Mouse (Mus musculus) liver, postnatal 0 days (tissue): ENCODE measurements around the gene Irak3. TPM values are rescaled to one million over a fixed set of nuclear protein-coding genes. Genes with fewer than 3 reads are reported as not detected.
A peak's percentile ranks its signal among the peaks of the same experiment; 100 is the strongest.

Experiments
- ATAC-seq: fragments of 200-750 bp; cut with Nextera tagmentation; 2 replicates; pipeline ENCODE4 v1.8.0; 2017; ENCODE audit warnings: mild to moderate bottlenecking, moderate library complexity
- DNase-seq: peaks from one replicate; pipeline ENCODE4 v3.0.0-alpha.2; 2016
- H3K27ac ChIP-seq: fragments of 300-500 bp; sonication (generic); 2 replicates; pipeline ENCODE4 v1.5.1; 2014; ENCODE audit warnings: antibody characterized with exemption, moderate library complexity, mild to moderate bottlenecking, low read depth
- H3K27me3 ChIP-seq: fragments of 300-500 bp; sonication (generic); 2 replicates; pipeline ENCODE4 v1.6.1; 2014; ENCODE audit warnings: low read length, control low read depth, mixed read lengths; ENCODE audit not compliant: insufficient read depth
- H3K36me3 ChIP-seq: fragments of 300-500 bp; sonication (generic); replicated peaks from 2 replicates; pipeline ENCODE4 v1.6.1; 2014; ENCODE audit warnings: mild to moderate bottlenecking, control low read depth, low read length, moderate library complexity, mixed read lengths; ENCODE audit not compliant: insufficient read depth
- H3K4me1 ChIP-seq: fragments of 300-500 bp; sonication (generic); 2 replicates; pipeline ENCODE4 v1.6.1; 2014; ENCODE audit warnings: antibody characterized with exemption, mild to moderate bottlenecking, control low read depth; ENCODE audit not compliant: insufficient read depth
- H3K4me2 ChIP-seq: fragments of 300-500 bp; sonication (generic); 2 replicates; pipeline ENCODE4 v1.6.1; 2014; ENCODE audit warnings: low read depth, mild to moderate bottlenecking, low read length, moderate library complexity, mixed read lengths
- H3K4me3 ChIP-seq: fragments of 300-500 bp; sonication (generic); 2 replicates; pipeline ENCODE4 v1.5.1; 2014; ENCODE audit warnings: low read depth, low read length
- H3K9ac ChIP-seq: fragments of 300-500 bp; sonication (generic); replicated peaks from 2 replicates; pipeline ENCODE4 v1.6.1; 2014; ENCODE audit warnings: mild to moderate bottlenecking, moderate library complexity
- H3K9me3 ChIP-seq: fragments of 300-500 bp; sonication (generic); 2 replicates; pipeline ENCODE4 v1.6.1; 2016; ENCODE audit warnings: mild to moderate bottlenecking, control low read depth, low read length, mixed read lengths
- CTCF ChIP-seq: sonication (generic); IDR thresholded peaks from 2 replicates; pipeline ENCODE4 v1.5.1; 2016; ENCODE audit warnings: antibody characterized with exemption, low read depth
- EP300 ChIP-seq: IDR thresholded peaks from 2 replicates; pipeline ENCODE4 v1.6.1; 2016; ENCODE audit warnings: antibody characterized with exemption, low read depth, mild to moderate bottlenecking
- WGBS: fragments of 180-500 bp; shearing (Covaris S2); extraction: QIAGEN DNeasy Blood & Tissue Kit; methylation state at CpG from one replicate; pipeline ENCODE4 v1.1.7; 2014; ENCODE audit not compliant: insufficient replicate concordance; 5-methylcytosine and 5-hydroxymethylcytosine counted together
- polyA plus RNA-seq: library from polyadenylated mRNA; unstranded; fragments of >200 nt; fragmentation: Nextera tagmentation; extraction: Ambion mirVana; gene quantifications from 2 replicates; pipeline ENCODE4 v1.2.1, GENCODE M21; 2015

Gene Irak3
- polyA plus RNA-seq, 1 experiment from 2014 or later, result 1.5 TPM

DNA sequence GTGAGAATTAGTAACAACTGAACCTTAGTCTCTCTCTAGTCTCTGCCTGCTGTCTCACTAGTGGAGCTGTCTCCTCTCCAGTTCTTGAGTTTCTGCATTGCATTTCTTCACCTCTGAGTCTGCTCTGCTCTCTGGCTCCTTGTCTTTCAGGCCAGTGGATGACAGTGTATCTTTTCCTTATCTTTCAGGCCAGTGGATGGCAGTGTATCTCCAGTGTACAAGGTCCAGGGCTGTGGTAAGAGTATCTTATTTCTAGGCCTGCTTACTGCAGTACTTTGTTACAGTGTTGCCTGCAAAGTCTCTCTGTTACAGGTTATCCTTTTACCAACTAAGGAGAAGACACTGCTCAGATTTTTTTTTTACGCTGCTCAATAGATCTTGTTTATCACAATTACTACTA, 19.0 kb downstream of the Irak3 start:
- Histone ChIP-seq H3K27ac (no peak overlapping the region), H3K4me1 (no peaks in the 10 kb centered on the region), H3K9me3 (no peaks in the 10 kb centered on the region), H3K27me3 (no peaks in the 10 kb centered on the region), H3K36me3 (no peaks in the 10 kb centered on the region), H3K9ac (no peak overlapping the region), H3K4me3 (no peak overlapping the region), H3K4me2 (no peak overlapping the region)
- WGBS, result 65% methylated on average over 1 of the region's 1 CpGs
- TF ChIP-seq EP300 (no peak), CTCF (peak; percentile 50)
- peak; percentile 57 for ATAC-seq
- DNase-seq, result no peak

DNA sequence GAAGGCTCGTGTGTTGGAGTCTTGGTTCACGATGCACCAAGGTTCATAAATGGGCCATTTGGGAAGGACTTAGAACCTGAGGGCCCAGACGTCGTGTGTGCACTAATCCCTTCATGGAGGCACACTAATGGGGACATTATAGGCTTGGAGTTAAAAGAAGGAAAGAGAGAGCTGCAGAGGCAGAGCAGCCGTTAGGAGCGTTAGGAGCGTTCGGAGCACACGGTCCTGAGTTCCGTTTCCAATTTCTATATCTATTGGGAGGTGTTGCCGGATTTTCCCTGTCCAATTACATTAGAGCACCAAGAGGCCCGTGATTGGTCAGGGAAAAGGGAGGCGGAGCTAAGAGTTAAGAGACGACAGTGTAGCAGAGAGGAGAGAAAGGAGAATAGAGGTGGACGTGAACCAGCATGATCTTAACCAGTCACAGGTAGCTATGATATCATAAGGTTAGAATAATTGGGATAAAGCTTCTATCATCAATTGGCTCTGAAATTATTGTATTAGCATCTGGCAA, 27.7 kb downstream of the Irak3 start:
- H3K36me3 ChIP-seq, result peaks cover 2% of the 10 kb centered on the region; the same call in 1 of the 2 replicates
- WGBS, result 79% methylated on average over 15 of the region's 15 CpGs
- no peak overlapping the region for H3K4me3 ChIP-seq
- DNase-seq (no peak), ATAC-seq (no peak)
- no peaks in the 10 kb centered on the region for H3K9me3 ChIP-seq
- no peak overlapping the region for H3K9ac ChIP-seq
- no peaks in the 10 kb centered on the region for H3K27me3 ChIP-seq
- no peak overlapping the region for H3K4me2 ChIP-seq
- H3K4me1 ChIP-seq, result no peaks in the 10 kb centered on the region
- TF ChIP-seq EP300 (no peak), CTCF (no peak)
- no peak overlapping the region for H3K27ac ChIP-seq

DNA sequence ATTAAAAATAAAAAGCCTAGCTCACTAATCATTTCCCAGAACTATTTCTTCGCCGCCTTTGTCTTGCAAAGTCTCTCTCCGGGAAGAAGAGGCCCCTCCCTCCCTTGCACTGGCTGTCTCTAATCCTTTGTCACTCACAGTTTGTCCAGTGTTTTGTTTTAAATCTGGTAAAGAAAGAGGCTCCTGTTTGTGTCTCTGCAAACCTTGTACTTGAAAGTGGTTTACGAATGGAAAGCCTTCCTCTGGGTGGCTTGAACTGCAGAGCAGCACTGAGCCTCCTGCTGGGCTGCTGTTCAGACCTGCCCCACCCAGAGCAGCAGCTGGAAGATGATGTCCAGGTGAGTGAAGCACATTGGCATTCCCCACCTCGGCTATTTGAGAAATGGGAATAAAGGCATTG, 30.6 kb downstream of the Irak3 start:
- Histone ChIP-seq H3K9ac (no peak overlapping the region), H3K9me3 (no peaks in the 10 kb centered on the region), H3K4me1 (no peaks in the 10 kb centered on the region), H3K27ac (no peak overlapping the region), H3K4me3 (no peak overlapping the region), H3K4me2 (no peak overlapping the region), H3K36me3 (peaks cover 2% of the 10 kb centered on the region; the same call in 1 of the 2 replicates), H3K27me3 (no peaks in the 10 kb centered on the region)
- 65% methylated on average over 5 of the region's 5 CpGs for WGBS
- DNase-seq, result no peak
- TF ChIP-seq EP300 (no peak), CTCF (no peak)
- ATAC-seq, result no peak

DNA sequence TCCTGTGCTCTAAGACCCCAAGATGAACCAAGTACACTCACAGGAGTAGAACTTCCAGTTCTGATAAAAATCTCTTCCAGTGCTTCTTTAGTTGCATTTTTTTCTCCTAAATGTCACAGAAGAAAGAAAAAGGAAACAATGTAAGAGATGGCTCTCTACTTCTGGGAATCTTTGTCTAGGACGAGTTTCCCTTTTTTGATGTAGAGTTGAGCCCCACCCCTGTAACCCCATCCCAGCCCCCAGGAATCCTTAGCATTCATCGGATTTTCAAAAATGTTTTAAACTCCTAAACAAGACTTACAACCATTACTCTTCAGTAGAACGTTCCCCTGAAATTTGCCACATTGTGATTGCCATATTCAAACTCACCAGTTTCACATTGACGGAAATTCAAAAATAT, 31.7 kb downstream of the Irak3 start:
- Histone ChIP-seq H3K4me2 (no peak overlapping the region), H3K4me1 (no peaks in the 10 kb centered on the region), H3K4me3 (no peak overlapping the region), H3K9me3 (no peaks in the 10 kb centered on the region), H3K36me3 (peaks cover under 1% of the 10 kb centered on the region; the same call in 1 of the 2 replicates), H3K9ac (no peak overlapping the region), H3K27me3 (no peaks in the 10 kb centered on the region), H3K27ac (no peak overlapping the region)
- DNase-seq (no peak), ATAC-seq (no peak)
- TF ChIP-seq EP300 (no peak), CTCF (no peak)
- 69% methylated on average over 4 of the region's 4 CpGs for WGBS

DNA sequence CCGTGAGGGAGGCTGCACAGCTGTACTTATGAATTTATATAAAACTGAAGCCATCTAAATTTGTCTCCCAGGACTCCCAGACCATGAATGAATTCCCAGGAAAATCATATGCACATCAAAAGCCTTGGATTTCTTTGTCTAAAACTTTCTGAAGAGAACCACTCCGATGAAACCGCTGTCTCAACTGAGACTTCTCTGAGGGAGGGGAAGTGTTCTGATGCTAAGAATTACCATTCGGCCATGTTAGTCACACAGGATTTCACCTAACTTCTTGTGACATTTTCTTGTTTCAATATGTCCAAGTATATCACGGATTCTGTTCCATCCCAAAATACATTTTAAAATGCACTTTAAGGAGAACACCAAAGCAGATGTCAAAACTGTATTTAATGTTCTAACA, 32.1 kb downstream of the Irak3 start:
- DNase-seq (no peak), ATAC-seq (no peak)
- no peak for TF ChIP-seq EP300
- no peak for TF ChIP-seq CTCF
- 75% methylated on average over 5 of the region's 5 CpGs for WGBS
- no peaks in the 10 kb centered on the region for H3K4me1 ChIP-seq
- H3K4me2 ChIP-seq, result no peak overlapping the region
- no peak overlapping the region for H3K4me3 ChIP-seq
- no peak overlapping the region for H3K27ac ChIP-seq
- H3K9ac ChIP-seq, result no peak overlapping the region
- H3K27me3 ChIP-seq, result no peaks in the 10 kb centered on the region
- H3K9me3 ChIP-seq, result no peaks in the 10 kb centered on the region
- H3K36me3 ChIP-seq, result no peaks in the 10 kb centered on the region

DNA sequence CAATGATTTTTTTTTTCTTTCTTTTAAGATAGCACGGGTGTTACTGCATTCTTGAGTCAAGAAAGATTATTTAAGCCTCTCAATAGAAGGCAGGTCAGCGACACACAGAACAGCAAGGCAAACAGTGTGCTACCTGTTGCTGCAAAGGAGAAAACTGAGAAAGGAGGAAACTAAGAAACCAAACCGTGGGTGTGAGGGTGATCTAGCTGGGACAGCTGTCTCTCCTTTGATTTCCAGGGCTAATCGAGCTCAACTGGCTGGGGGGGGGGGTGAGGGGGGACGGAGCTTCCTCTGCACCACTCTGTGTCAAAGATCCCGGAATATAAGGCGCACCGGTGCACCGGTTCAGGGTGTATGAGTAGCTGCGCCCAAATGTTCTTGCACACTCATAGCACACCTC, 32.9 kb downstream of the Irak3 start:
- Histone ChIP-seq H3K36me3 (no peaks in the 10 kb centered on the region), H3K4me3 (no peak overlapping the region), H3K9ac (no peak overlapping the region), H3K27ac (no peak overlapping the region), H3K27me3 (no peaks in the 10 kb centered on the region), H3K4me1 (no peaks in the 10 kb centered on the region), H3K4me2 (no peak overlapping the region), H3K9me3 (no peaks in the 10 kb centered on the region)
- no peak for ATAC-seq
- 28% methylated on average over 10 of the region's 10 CpGs for WGBS
- TF ChIP-seq CTCF (no peak), EP300 (no peak)
- no peak for DNase-seq

DNA sequence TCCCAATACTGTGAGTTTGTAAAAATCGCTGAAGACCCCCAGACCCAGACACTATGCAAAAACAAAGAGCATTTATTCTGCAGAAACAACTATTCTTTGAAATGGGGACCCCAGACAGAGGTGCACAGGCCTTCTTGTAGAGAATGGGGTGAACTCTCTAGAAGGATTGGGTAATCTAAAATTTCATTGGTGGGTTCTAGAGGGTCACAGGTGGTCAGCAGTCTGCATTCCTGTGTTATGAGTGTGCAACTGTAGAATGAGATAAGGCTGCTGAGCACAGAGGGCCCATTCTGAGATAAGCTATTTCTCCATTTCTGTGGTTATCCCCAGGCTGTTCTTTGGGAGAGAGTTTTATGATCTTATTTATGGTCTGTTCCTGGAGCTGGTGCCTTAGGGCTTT, 33.9 kb downstream of the Irak3 start:
- H3K27ac ChIP-seq, result no peak overlapping the region
- TF ChIP-seq CTCF, result no peak
- TF ChIP-seq EP300, result 0 out of 2 replicates have a peak, but pooled peaks have one; percentile 21
- no peaks in the 10 kb centered on the region; the same call in 1 of the 2 replicates for H3K4me1 ChIP-seq
- H3K4me3 ChIP-seq, result no peak overlapping the region
- no peak overlapping the region for H3K9ac ChIP-seq
- 58% methylated on average over 1 of the region's 1 CpGs for WGBS
- H3K4me2 ChIP-seq, result no peak overlapping the region
- no peaks in the 10 kb centered on the region for H3K27me3 ChIP-seq
- DNase-seq (no peak), ATAC-seq (peak; percentile 48; the same call in 1 of the 2 replicates)
- H3K36me3 ChIP-seq, result no peaks in the 10 kb centered on the region
- no peaks in the 10 kb centered on the region for H3K9me3 ChIP-seq
